Mouse (Mus musculus) olfactory bulb, adult 2 months (tissue): ENCODE data around the gene St6galnac1.
"Not testable (repeated sequence)": the region's sequence is repeated elsewhere in the genome, so short reads cannot be mapped to it uniquely, and the experiment has no call there.

ENCODE experiments used
- CTCF ChIP-seq: fragments of 200-500 bp; IDR thresholded peaks from 2 replicates; pipeline ENCODE4 v1.5.1; 2012; ENCODE audit warnings: low read depth, mild to moderate bottlenecking, low read length, moderate library complexity; ENCODE audit not compliant: insufficient read depth
- POLR2A ChIP-seq: fragments of 200-500 bp; IDR thresholded peaks from 2 replicates; pipeline ENCODE4 v1.6.1; 2012; ENCODE audit warnings: mild to moderate bottlenecking, low read depth, low read length, moderate library complexity; ENCODE audit not compliant: insufficient read depth

DNA sequence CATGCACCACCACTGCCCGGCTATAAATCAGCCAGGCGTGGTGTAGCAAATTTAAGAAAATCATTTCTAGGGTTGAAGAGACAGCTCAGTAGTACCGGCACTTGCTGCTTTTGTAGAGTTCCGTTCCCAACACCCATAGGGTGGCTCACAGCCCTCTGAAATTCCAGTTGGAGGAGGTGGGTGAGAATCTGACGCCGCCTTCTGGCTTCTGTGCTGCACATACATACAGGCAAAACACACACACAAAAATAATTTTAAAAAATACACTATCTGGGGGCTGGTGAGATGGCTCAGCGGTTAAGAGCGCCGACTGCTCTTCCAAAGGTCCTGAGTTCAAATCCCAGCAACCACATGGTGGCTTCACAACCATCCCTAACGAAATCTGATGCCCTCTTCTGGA, 48.6 kb upstream of the St6galnac1 start:
- TF ChIP-seq CTCF, POLR2A: not testable (repeated sequence)
